Mouse (Mus musculus) liver, adult (tissue): ENCODE data around the gene Homer2.

Experiments
- GATA4 ChIP-seq: IDR thresholded peaks from 2 replicates; pipeline ENCODE4 v1.6.1; 2014; ENCODE audit warnings: mild to moderate bottlenecking, low read length; ENCODE audit not compliant: insufficient replicate concordance

Homer2 gene

DNA sequence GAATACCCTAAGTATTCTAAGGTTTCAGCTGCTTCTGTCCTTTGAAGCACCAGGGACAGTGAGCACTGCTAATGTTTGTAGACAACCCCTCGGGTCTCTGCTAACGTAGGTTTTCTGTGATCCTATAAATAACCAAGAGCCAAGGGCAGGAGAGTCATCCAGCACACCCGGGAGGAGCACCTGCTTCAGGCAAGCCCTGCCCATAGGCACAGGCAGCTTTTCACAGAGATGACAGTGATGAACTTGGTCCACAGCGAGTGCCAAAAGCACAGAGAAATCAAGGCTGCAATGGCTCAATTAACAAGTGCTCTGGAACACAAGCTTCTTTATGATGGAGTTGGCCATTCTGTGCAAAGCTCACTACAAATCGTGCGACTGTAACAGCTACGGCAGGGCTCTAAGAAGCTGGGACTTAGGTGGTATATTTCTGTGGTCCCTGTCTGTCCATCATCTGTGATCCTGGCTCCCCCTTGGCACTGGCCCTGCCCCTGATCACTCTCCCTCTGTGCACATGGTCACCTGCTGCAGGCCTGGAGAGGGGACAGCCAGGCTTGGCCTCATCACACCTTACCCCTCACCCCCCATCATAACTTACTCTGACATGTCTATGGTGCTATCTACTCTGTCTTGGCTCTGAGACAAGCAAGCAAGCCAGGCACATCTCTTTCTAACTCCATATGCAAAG lies 62.6 kb downstream of the Homer2 start:
- TF ChIP-seq GATA4: no peak

DNA sequence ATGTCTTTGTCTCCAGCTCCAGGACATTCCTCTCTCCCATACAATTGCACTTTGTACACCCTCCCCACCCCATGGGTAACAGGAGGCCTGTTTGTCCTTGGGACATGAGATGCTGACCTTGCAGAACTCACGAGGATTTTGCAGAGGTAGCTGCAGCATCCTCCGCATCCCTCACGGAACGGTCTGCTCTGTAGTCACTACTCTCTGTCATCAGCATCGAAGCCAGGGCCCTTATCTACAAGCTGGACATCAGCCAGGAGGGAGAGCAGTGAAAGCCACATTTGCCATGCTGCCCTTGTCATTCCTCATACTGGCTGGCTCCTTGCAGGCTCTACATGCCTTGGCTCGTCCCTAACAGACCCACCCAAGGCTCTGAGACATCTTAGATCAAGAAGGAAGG lies 66.2 kb downstream of the Homer2 start:
- TF ChIP-seq GATA4: no peak

DNA sequence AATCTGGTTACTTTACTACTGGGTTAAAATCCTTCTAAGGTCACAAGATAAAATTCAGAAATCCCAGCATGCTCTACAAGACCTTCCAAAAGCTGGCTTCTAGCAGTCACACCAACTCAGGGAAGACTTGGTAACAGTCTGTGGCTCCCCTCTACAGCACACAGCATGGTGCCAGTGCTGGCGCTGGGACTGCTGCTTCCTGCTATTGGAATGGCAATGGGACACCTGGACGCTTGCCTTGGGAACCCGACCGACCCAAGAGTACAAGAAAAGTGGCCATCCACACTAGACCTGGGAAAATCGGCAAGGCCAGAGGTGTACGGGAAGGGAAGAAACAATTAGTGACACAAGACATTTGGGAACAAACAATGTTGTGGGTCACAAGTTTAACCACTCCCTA lies 74.7 kb downstream of the Homer2 start:
- no peak for TF ChIP-seq GATA4

DNA sequence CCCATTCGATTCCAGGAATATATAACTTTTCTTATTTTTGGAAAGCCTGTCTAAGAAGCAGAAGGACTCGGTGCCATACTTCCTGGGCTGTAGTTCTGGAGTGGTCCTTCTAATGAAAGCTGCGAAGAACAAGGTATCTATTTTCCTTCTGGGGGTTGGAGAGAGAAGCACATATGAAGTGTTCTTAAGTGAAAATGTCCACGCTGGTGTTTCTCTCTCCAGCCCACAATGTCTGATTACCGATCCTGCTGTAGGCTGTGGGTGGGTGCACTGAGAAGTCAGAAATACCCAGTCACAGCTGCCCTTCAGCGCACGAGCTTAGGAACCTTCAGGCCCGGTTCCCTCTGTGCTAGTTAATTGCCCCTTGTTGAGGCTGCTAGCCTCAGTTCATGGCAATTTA lies 76.1 kb downstream of the Homer2 start:
- no peak for TF ChIP-seq GATA4

DNA sequence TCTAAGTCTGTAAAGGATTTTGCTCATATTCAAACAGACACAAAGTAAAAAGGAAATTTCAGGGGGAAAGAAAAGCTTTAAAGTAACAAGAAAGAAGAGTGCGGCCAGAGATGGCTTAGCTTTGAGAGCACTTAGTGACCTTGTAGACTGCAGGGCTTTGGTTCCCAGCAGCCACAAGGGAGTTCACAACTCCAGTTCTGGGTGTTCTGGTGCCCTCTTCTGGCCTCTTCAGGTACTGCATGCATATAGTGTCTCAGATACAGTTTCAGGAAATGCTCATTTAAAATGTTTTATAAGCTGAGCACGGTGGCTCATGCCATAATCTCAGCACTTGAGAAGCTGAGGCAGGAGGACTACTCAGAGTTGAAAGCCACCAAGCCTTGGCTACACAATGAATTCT lies 80.9 kb downstream of the Homer2 start:
- no peak for TF ChIP-seq GATA4

DNA sequence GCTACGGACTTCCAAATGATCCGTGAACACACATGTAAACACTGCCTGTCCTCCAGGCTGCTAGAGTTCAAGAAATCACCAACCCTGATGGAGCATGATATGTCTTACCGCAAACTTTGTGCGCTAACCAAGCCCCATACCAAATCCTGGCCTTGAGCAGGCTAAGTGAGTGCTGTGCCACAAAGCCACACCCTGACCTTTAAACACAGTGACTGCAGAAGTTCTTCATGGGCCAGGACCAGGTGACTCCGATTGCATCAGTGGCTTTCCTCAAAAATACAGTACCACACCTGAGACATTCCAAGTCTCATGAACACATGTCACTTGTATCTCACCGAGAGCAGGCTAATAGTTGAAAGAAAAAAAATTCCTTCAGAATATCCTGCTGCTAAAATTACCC lies 83.6 kb downstream of the Homer2 start:
- no peak for TF ChIP-seq GATA4

DNA sequence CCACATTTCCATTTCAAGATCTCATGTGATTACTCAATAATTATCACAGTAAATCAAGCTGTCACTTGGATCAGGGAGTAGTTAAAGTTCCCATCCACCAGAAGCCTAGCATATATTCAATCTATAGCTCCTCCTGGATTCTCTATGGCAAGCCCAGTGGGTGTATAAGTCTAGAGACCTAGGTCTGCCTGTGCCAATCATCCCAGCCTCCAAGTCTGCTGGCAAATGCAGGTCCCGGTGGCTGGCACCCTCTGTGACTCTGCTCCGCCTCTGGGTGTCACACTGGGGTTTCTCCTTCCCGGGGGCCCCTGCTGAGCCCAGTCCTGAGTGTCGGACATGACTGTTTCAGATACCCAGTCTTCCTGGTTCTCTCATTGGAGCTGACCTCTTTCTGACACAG lies 84.5 kb downstream of the Homer2 start:
- TF ChIP-seq GATA4: no peak

DNA sequence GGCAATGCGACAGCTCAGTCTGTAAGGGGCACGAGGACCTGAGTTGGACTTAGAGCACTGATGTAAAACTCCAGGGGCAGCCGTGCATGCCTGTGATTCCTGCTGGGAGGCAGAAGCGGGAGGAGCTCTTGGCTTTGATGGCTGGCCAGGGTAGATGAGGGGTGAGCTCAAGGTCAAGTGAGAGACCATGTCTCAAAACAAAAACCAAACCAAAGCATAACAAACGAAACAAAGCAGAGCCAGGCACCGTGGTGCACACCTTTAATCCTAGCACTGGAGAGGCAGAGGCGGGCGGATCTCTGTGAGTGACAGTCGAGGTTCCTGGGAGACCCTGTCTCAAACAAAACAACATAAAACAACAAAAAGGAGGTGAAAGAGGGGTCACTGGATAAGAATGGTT lies 92.3 kb downstream of the Homer2 start:
- TF ChIP-seq GATA4: no peak

DNA sequence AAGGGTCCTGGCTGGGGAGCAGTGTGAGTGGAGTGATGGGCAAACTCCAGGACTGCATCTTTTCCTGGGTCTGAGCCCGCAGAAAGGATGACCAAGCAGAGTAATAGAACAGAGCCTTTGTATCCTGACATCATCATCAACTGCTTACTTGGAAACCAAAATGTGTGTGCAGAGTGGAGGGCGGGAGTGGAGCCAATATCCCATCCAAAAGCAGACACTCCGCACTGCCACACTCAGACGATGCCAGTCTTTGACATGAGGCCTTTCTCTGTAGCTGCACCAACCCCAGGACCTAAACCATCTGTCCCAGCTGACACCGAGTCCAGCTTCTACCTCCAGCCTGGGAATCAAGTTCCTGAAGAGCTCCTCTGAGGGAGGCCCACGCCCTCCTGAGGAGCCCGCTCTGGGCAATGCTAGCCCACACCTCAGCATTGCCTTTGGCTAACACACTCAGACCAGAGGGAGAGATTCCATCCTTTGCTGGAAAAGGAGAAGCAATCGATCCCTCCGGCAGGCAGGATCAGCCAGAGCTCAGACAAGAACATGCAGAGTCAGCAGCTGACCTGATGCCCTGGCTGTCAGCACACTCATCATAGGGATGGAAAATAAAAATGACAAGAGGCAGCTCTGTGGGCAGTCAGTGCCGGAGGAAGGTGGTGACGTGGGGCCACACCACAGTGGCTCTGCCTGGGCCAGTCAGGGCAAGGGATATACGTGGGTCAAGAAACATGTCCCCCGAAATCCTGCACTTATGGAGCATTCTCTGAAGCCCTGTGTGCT lies 94.3 kb downstream of the Homer2 start:
- TF ChIP-seq GATA4: no peak

DNA sequence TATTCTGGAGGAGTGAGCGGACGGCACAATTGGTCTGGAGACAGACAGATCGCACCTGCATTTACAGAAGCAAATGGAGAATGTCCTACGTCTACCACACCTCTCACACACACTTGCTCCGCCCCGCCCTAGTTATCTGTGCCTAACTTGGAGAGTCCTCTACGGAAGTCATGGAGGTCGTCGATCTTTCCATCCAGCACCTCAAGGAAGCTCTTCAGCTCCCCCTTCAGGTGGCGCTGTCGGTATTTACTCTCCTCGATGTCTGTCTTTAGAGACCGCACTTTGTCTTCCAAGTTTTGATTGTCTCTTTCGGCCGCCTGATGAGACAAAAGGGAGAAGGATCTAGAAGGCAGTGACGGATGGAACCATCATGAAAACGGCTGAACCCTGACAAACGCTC lies 97.2 kb downstream of the Homer2 start:
- no peak for TF ChIP-seq GATA4

DNA sequence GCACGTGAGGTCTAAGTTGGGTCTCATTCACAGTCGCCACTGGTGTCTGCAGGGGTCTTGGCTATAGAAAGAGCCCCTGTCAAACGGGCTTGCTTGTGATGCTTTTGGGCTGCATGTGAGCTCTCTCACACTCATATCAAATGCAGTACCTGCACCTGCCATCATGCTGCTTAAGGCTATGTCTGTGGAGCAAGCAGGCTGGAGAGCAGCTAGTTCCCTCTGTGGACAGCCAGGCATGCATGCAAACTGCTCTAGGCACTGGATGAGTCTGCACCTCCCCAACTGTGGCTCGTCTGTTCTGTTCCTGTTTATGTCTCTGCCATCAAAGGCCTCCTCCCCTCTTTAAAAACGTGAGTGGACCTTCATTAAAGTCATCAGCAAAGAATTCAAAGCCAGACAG lies 100.9 kb downstream of the Homer2 start:
- TF ChIP-seq GATA4: no peak

DNA sequence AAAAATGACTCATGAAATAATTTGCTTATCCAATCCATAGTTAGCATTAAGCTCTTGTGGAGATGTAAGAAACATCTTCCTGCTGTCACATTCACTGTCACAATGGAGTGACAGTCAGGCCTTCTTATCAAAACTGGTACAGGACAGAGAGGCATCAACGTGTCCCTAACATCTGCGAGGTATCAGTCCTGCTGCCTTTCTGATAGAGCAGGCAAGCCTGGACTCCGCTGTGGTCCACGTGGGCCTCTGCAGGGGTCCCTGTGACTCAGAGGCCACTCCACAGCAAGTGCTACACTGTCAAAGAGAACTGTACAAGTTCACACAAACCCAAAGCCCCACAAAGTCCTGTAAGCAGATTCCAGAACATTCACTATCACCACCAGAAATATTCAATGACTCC lies 101.8 kb downstream of the Homer2 start:
- no peak for TF ChIP-seq GATA4

DNA sequence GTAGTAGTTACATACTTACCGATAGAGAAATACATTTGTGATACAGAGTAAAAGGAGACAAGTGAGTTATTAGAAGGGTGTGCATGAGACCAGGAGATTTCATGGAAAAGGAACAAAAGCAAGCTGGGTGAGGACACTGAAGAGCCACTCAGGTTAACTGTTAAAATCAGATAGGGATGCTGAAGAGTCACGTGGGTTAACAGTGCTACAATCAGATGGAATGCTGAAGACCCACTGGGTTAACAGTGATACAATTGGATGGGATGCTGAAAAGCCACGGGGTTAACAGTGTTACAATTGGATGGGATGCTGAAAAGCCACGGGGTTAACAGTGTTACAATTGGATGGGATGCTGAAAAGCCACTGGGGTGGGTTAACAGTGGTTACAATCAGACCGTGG lies 102.3 kb downstream of the Homer2 start:
- TF ChIP-seq GATA4: no peak

DNA sequence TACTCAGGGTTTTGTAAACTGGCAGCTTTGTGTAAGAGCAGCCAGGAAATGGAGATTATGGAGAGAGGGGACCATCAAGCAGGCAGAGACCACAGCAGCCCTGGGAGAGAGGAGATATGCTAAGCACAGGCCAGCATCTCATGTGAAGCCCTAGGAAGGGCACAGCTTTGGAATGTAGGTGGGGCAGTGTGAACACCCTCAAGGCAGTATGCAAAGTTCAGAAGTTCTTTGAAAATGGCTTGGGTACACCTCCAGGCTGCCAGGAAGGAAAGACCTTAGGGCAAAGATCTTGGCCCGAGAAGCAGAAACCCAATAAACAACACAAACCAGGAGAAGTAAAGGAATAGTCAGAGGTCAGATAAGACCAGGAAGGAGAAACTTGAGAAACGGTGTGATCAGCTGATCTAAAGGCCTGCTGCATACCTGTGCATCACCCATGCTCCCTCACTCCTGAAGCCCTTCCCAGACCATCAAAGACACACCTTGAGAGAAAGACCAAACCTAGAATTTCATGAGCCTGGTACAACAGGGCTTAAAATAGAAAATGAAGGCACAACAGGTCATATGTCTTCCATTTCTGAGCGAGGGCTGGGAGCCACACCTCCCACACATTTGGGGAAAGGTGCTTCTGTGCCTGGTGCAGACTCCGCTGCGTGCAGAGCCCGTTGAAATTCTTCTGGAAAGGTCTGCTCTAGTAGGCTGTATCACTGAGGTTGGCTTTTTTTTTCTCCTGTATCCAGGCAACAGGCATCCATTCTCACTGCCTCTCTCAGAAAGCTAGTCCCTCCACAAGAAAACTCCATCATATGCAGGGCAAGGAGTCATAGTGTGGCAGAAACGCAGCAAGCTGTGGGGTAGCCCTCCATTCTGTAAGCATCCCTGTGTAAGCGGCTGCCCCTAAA lies 107.7 kb downstream of the Homer2 start:
- TF ChIP-seq GATA4: no peak

DNA sequence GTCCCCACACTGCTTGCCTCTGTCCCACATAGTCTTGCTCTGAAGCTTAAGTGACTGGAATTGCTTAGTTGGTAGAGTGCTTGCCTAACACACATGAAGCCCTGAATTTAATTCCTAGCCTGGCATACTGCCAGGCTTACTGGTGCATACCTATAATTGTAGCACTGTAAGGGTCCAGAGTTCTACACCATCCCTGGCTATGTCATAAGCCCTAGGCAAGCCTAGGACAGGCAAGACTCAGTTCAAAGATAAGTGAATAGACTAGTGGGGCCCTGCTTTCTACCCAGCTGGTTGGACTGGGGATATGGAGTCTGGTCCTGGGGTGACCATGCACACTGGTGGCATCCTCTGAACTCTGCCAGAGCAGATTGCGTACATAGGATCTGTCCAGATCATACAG lies 109.7 kb downstream of the Homer2 start:
- no peak for TF ChIP-seq GATA4

DNA sequence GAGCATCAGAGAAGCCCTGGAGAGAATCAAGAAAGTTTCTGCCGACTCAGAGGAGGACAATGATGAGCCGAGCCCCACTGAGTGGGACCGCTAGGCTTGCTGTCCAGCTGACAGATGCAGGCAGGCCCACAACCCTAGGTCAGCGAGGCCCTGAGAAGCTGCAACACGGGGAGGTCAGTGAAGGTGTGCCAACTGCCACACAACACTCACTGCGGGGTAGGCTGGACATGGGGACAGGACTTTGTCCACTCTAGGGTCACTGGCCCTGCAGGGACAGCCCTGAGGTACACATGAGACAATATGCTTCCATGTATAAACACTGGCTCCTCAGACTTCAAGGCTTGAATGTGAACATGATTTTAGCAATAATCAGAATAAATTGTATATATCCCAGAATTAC lies 111.2 kb downstream of the Homer2 start:
- no peak for TF ChIP-seq GATA4

DNA sequence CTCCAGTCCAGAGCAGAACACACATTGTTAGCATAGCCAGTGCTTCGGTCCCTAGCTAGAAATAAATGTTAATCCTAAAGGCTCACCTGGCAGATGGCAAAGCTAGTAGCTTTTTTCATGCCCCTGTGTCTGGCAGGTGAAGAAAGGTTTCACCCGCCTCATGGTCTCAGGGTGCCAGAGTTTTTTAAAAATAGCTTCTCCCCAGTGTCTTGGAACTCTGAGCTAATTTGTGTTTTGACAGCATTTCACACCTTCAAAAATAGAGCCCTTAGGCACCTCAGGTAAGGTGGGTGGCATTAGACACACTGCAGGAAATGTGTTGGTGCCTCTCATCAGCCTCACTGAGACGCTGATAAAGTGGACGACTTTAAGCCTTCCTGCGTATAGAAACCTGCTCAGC lies 112.3 kb downstream of the Homer2 start:
- no peak for TF ChIP-seq GATA4

DNA sequence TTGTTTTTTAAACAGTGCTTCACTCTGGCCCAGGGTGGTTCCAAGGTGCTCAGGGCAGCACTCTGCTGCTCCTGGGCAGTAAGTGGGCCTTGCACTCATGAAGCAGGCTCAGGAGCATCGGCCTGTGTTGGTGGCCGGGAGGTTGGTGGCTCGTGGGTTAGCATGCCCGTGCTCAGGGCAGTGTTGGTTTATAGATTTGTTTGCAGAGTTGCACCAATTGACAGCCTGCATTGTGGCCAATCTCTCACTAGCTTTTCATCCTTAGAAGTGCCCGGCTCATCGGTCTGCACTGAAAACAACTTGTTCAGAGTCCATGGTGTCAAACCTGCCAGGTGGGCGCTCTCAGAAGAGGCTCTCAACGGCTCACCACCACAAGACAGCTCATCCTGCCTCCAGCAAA lies 113.9 kb downstream of the Homer2 start:
- no peak for TF ChIP-seq GATA4
